Mouse (Mus musculus): ENCODE results near the gene Cpxm1. TPM values are rescaled to one million over a fixed set of nuclear protein-coding genes. Genes with fewer than 3 reads are reported as not detected.
A peak's percentile ranks its signal among the peaks of the same experiment; 100 is the strongest.

Gene Cpxm1
- total RNA-seq (2021), result 10 to 100 TPM; 15.8 to 16.8 TPM
- long read RNA-seq, experiment 1, transcript Cpxm1-201 (14 exons, 2,366 nt), result major isoform, 33 of 41 reads
- long read RNA-seq, experiment 1, partial matches to known transcripts, result 3 of 41 reads
- long read RNA-seq, experiment 1, other reads (novel, unspliced or antisense), result 5 of 41 reads
- long read RNA-seq, experiment 2, transcript Cpxm1-201 (14 exons, 2,366 nt), result major isoform, 20 of 23 reads
- long read RNA-seq, experiment 2, partial matches to known transcripts, result 2 of 23 reads
- long read RNA-seq, experiment 2, other reads (novel, unspliced or antisense), result 1 of 23 reads

- DNase-seq, result peak; percentile 26
These were observed at the start of gene Cpxm1 for GRCm38 (mm10) chr2:130397186-130397985. Cpxm1 (minus strand) TSS chr2:130397574.

GRCm38 (mm10) chr2:130442162-130442561 is 44.8 kb upstream of the Cpxm1 start:
- DNase-seq, result no peak

GRCm38 (mm10) chr2:130439840-130440480 is 42.6 kb upstream of the Cpxm1 start:
- no peak for DNase-seq

GRCm38 (mm10) chr2:130438861-130439260 is 41.5 kb upstream of the Cpxm1 start:
- no peak for DNase-seq

- DNase-seq, result no peak
These were observed 39.4 kb upstream of the Cpxm1 start for GRCm38 (mm10) chr2:130436769-130437168.

- DNase-seq, result peak; percentile 54
These were observed 35.8 kb upstream of the Cpxm1 start for GRCm38 (mm10) chr2:130433152-130433551.

GRCm38 (mm10) chr2:130432157-130432556 is 34.8 kb upstream of the Cpxm1 start:
- no peak for DNase-seq

- DNase-seq, result no peak
These were observed 33.1 kb upstream of the Cpxm1 start for GRCm38 (mm10) chr2:130430484-130430883.

- no peak for DNase-seq
These were observed 32.5 kb upstream of the Cpxm1 start for GRCm38 (mm10) chr2:130429851-130430250.

GRCm38 (mm10) chr2:130425112-130425511 is 27.7 kb upstream of the Cpxm1 start:
- DNase-seq, result no peak

- peak; percentile 96 for DNase-seq
These were observed 26.9 kb upstream of the Cpxm1 start, which contains the start of the genes Vps16 and Pced1a for GRCm38 (mm10) chr2:130424126-130424853. Vps16 (plus strand) TSS chr2:130424339. Pced1a (minus strand) TSS chr2:130424701.

- DNase-seq, result peak; percentile 86
These were observed 26.2 kb upstream of the Cpxm1 start for GRCm38 (mm10) chr2:130423397-130424125.

GRCm38 (mm10) chr2:130421781-130422620 is 24.6 kb upstream of the Cpxm1 start:
- DNase-seq, result no peak

- no peak for DNase-seq
These were observed 16.9 kb upstream of the Cpxm1 start for GRCm38 (mm10) chr2:130414094-130414856.

GRCm38 (mm10) chr2:130412775-130413174 is 15.4 kb upstream of the Cpxm1 start:
- no peak for DNase-seq

- DNase-seq, result peak; percentile 92
These were observed 14.5 kb upstream of the Cpxm1 start for GRCm38 (mm10) chr2:130411558-130412495.

- DNase-seq, result no peak
These were observed 10.8 kb upstream of the Cpxm1 start for GRCm38 (mm10) chr2:130408194-130408593.

GRCm38 (mm10) chr2:130406178-130406577 is 8.8 kb upstream of the Cpxm1 start, which contains the start of gene Tmem239:
Tmem239 (plus strand) TSS chr2:130406478.
- no peak for DNase-seq
